Mouse (Mus musculus) C2C12 (cell line): Measurements from ENCODE around the gene Gm28308. TPM values are rescaled to one million over a fixed set of nuclear protein-coding genes. Genes with fewer than 3 reads are reported as not detected.

ENCODE experiments used
- H3K27me3 ChIP-seq: one replicate; pipeline ENCODE4 v1.6.1; 2011; ENCODE audit not compliant: control insufficient read depth, insufficient read depth, insufficient read length
- H3K36me3 ChIP-seq: one replicate; pipeline ENCODE4 v1.6.1; 2011; ENCODE audit not compliant: control insufficient read depth, insufficient read depth
- H3K4me3 ChIP-seq: one replicate; pipeline ENCODE4 v1.5.1; 2011; ENCODE audit warnings: mild to moderate bottlenecking, control low read depth; ENCODE audit not compliant: poor library complexity, insufficient read depth, severe bottlenecking
- H3K79me2 ChIP-seq: one replicate; pipeline ENCODE4 v1.6.1; 2011; ENCODE audit not compliant: control insufficient read depth, insufficient read depth
- H3K79me3 ChIP-seq: one replicate; pipeline ENCODE4 v1.6.1; 2011; ENCODE audit warnings: low read depth, control low read depth
- H3ac ChIP-seq: one replicate; pipeline ENCODE3; 2011; ENCODE audit warnings: low read depth; ENCODE audit not compliant: control insufficient read depth, insufficient read length
- CEBPB ChIP-seq: IDR thresholded peaks from one replicate; pipeline ENCODE4 v1.6.1; 2011; ENCODE audit warnings: low read depth, mild to moderate bottlenecking, control low read depth, moderate library complexity
- CTCF ChIP-seq: IDR thresholded peaks from one replicate; pipeline ENCODE4 v1.5.1; 2011; ENCODE audit not compliant: control insufficient read depth, insufficient read depth, insufficient read length
- FOSL1 ChIP-seq: IDR thresholded peaks from one replicate; pipeline ENCODE4 v1.8.0; 2011; ENCODE audit warnings: mild to moderate bottlenecking, low read length; ENCODE audit not compliant: poor library complexity, insufficient read depth, severe bottlenecking
- MAX ChIP-seq: IDR thresholded peaks from one replicate; pipeline ENCODE4 v1.6.1; 2011; ENCODE audit warnings: mild to moderate bottlenecking, control low read depth
- MYOD1 ChIP-seq: IDR thresholded peaks from one replicate; pipeline ENCODE4 v1.6.1; 2011; ENCODE audit warnings: low read depth; ENCODE audit not compliant: control insufficient read depth, insufficient read length
- MYOG ChIP-seq: IDR thresholded peaks from one replicate; pipeline ENCODE4 v1.6.1; 2011; ENCODE audit not compliant: control insufficient read depth, insufficient read length; ENCODE audit errors: extremely low read depth
- USF1 ChIP-seq: IDR thresholded peaks from one replicate; pipeline ENCODE4 v1.6.1; 2011; ENCODE audit warnings: low read depth, mild to moderate bottlenecking, control low read depth, moderate library complexity
- polyA plus RNA-seq: library from polyadenylated mRNA; unstranded; fragments of >200 nt; fragmentation: generic; extraction: Trizol; gene quantifications from one replicate; pipeline ENCODE4 v1.2.1, GENCODE M21; 2012; ENCODE audit warnings: missing spikeins

The Gm28308 gene
- polyA plus RNA-seq, 1 experiment: 0.75 TPM

GRCm38 (mm10) chr6:52211170-52211935 is 1.8 kb downstream of the Gm28308 start:
- peaks cover 48% of the 10 kb centered on the region for H3K79me3 ChIP-seq
- peaks cover 11% of the 10 kb centered on the region for H3K36me3 ChIP-seq
- H3K27me3 ChIP-seq: no peaks in the 10 kb centered on the region
- H3ac ChIP-seq: peak overlapping the region; percentile 71
- peak overlapping the region; percentile 59 for H3K4me3 ChIP-seq
- TF ChIP-seq CTCF: peak; percentile 87
- TF ChIP-seq USF1: no peak
- H3K79me2 ChIP-seq: peaks cover 87% of the 10 kb centered on the region

- H3K79me3 ChIP-seq: peaks cover 34% of the 10 kb centered on the region
Observed at GRCm38 (mm10) chr6:52209685-52210046, 3.5 kb downstream of the Gm28308 start.

GRCm38 (mm10) chr6:52208868-52209684 is 4.1 kb downstream of the Gm28308 start:
- Histone ChIP-seq H3K79me3 (peaks cover 34% of the 10 kb centered on the region), H3K4me3 (peak overlapping the region; percentile 11), H3K36me3 (peaks cover 34% of the 10 kb centered on the region), H3ac (peak overlapping the region; percentile 28), H3K27me3 (no peaks in the 10 kb centered on the region), H3K79me2 (peaks cover 65% of the 10 kb centered on the region)
- TF ChIP-seq MAX (no peak), CTCF (no peak), CEBPB (no peak), USF1 (no peak), MYOD1 (no peak), FOSL1 (no peak), MYOG (no peak)

More at GRCm38 (mm10) chr6:52209685-52210046, 3.5 kb downstream of the Gm28308 start:
- Histone ChIP-seq H3ac (no peak overlapping the region), H3K4me3 (no peak overlapping the region), H3K79me2 (peaks cover 71% of the 10 kb centered on the region), H3K27me3 (no peaks in the 10 kb centered on the region), H3K36me3 (peaks cover 28% of the 10 kb centered on the region)
- TF ChIP-seq MAX: no peak
- TF ChIP-seq MYOD1: no peak
- no peak for TF ChIP-seq FOSL1

DNA sequence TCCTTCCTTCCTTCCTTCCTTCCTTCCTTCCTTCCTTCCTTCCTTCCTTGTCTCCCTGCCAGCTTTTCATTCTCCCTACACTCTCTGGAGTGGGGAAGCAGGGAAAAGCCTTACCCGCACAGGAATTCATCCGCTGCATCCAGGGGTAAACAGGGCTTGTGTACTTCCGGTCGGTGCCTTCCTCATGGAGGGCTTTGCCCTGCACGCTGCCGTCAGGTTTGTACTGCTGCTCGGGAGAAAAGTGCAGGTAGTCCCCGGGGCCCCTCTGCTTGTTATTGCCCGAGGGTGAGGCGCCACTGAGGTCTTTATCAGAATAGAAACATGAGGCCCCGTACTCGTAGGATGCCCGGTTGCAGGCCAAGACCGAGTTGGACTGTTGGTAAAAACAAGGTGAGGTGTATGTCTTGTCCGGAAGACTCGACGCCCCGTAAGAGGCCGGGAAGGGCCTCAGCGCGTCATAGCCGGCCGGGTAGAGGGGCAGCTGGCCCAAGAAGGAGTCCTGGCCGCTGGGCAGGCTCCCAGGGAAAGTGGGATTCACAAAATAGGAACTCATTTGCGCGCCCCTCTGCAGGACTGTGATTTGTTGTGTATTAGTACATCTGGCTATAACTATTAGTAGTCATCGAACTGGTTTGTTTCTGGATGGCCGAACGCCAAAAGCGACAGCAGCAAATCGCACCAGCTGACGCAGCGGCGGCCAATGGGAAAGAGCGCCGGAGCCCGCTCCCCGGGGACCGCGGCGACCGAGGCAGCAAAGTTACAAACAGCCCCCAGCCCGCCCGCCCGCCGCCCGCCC is 4.9 kb downstream of the Gm28308 start, which contains the start of gene Hoxa6:
Gene Hoxa6 (minus strand): TSS at position 651 of the 796 bp plus-strand sequence.
- H3K27me3 ChIP-seq: no peaks in the 10 kb centered on the region
- peaks cover 36% of the 10 kb centered on the region for H3K36me3 ChIP-seq
- peak within 1 kb of the TSS; percentile 28 for H3ac ChIP-seq
- peaks cover 34% of the 10 kb centered on the region for H3K79me3 ChIP-seq
- TF ChIP-seq MAX: no peak
- peak; percentile 27 for TF ChIP-seq USF1
- H3K4me3 ChIP-seq: peak within 1 kb of the TSS; percentile 11
- H3K79me2 ChIP-seq: peaks cover 62% of the 10 kb centered on the region

GRCm38 (mm10) chr6:52207684-52207976 is 5.5 kb downstream of the Gm28308 start:
- TF ChIP-seq FOSL1 (no peak), MYOG (no peak), MAX (no peak), CTCF (no peak), USF1 (no peak), MYOD1 (no peak), CEBPB (no peak)
- Histone ChIP-seq H3K79me3 (peaks cover 34% of the 10 kb centered on the region), H3K4me3 (no peak overlapping the region), H3K27me3 (no peaks in the 10 kb centered on the region), H3K36me3 (peaks cover 36% of the 10 kb centered on the region), H3K79me2 (peaks cover 58% of the 10 kb centered on the region), H3ac (no peak overlapping the region)
